Mouse (Mus musculus) ovary, adult 18-20 months (tissue): ENCODE measurements around the gene Gm10057.
"Not testable (repeated sequence)": the region's sequence is repeated elsewhere in the genome, so short reads cannot be mapped to it uniquely, and the experiment has no call there.

Source experiments
- DNase-seq: peaks from one replicate; pipeline ENCODE4 v3.0.0; 2022; ENCODE audit warnings: low spot score, mixed read lengths

Gm10057 gene

DNA sequence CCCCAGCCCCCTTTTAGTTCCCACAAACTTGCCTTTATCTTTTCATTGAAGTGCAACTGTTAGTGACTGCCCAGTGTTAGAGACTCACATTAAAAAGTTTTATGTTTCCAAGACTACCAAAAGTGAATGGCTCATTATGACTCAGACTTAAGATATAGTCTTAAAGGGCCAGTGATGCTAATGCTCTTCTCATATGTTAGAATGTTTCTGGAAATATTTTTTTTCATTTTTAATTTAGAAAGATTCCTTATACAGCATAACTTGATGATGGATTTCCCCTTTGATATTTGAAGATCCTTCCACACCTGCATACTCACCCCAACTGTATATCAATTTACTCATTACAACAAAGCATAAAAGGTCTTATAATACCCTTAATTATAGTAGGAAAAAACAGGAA lies at the start of gene Gm10057:
TSS of gene Gm10057 (minus strand) at position 101 of the 400 bp plus-strand sequence.
- DNase-seq = not testable (repeated sequence)

DNA sequence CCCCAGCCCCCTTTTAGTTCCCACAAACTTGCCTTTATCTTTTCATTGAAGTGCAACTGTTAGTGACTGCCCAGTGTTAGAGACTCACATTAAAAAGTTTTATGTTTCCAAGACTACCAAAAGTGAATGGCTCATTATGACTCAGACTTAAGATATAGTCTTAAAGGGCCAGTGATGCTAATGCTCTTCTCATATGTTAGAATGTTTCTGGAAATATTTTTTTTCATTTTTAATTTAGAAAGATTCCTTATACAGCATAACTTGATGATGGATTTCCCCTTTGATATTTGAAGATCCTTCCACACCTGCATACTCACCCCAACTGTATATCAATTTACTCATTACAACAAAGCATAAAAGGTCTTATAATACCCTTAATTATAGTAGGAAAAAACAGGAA lies 21.1 kb downstream of the Gm10057 start, which contains the start of gene 4921511M17Rik:
TSS of gene 4921511M17Rik (minus strand) at position 101 of the 400 bp plus-strand sequence.
- DNase-seq = not testable (repeated sequence)

DNA sequence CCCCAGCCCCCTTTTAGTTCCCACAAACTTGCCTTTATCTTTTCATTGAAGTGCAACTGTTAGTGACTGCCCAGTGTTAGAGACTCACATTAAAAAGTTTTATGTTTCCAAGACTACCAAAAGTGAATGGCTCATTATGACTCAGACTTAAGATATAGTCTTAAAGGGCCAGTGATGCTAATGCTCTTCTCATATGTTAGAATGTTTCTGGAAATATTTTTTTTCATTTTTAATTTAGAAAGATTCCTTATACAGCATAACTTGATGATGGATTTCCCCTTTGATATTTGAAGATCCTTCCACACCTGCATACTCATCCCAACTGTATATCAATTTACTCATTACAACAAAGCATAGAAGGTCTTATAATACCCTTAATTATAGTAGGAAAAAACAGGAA lies 42.3 kb downstream of the Gm10057 start, which contains the start of gene Samt1:
TSS of gene Samt1 (minus strand) at position 101 of the 400 bp plus-strand sequence.
- not testable (repeated sequence) for DNase-seq
